Mouse (Mus musculus) kidney, adult 2 months (tissue): ENCODE data around the gene Tmem52b.

Source experiments
- CTCF ChIP-seq: fragments of 200-500 bp; conservative IDR thresholded peaks from 2 replicates; pipeline ENCODE4 v1.5.1; 2011; ENCODE audit warnings: low read depth, mild to moderate bottlenecking, control low read depth, low read length, moderate library complexity, mixed read lengths; ENCODE audit not compliant: insufficient read depth, insufficient read length
- POLR2A ChIP-seq: fragments of 200-500 bp; IDR thresholded peaks from one replicate; pipeline ENCODE4 v1.6.1; 2011; ENCODE audit warnings: low read depth, low read length, control low read depth

GRCm38 (mm10) chr6:129534627-129535190 lies 22.4 kb downstream of the Tmem52b start:
- TF ChIP-seq CTCF (no peak), POLR2A (no peak)
